Mouse (Mus musculus) right cerebral cortex, postnatal 10 days (tissue): Measurements from ENCODE around the gene Mrpl42.

Experiments used
- DNase-seq, 2 experiments: peaks; one replicate each; pipeline ENCODE4 v3.0.0; 2021; ENCODE audit warnings: low spot score in 2 of 2

Mrpl42 gene

GRCm38 (mm10) chr10:95458050-95458806 lies 43.5 kb downstream of the Mrpl42 start:
- no peak for DNase-seq

- peak in 1 of 2 experiments; percentile 29 for DNase-seq
Measured at GRCm38 (mm10) chr10:95457367-95458049, 44.2 kb downstream of the Mrpl42 start.

GRCm38 (mm10) chr10:95456103-95456502 lies 45.6 kb downstream of the Mrpl42 start:
- no peak for DNase-seq

- DNase-seq: no peak
Measured at GRCm38 (mm10) chr10:95453282-95453681, 48.5 kb downstream of the Mrpl42 start.

GRCm38 (mm10) chr10:95449033-95449432 lies 52.7 kb downstream of the Mrpl42 start:
- no peak for DNase-seq

- DNase-seq: no peak
Measured at GRCm38 (mm10) chr10:95447954-95448353, 53.8 kb downstream of the Mrpl42 start.

GRCm38 (mm10) chr10:95445104-95446056 lies 56.4 kb downstream of the Mrpl42 start:
- DNase-seq: no peak

GRCm38 (mm10) chr10:95442334-95442733 lies 59.4 kb downstream of the Mrpl42 start:
- DNase-seq: no peak

- DNase-seq: no peak
Measured at GRCm38 (mm10) chr10:95440566-95440965, 61.2 kb downstream of the Mrpl42 start.

- DNase-seq: no peak
Measured at GRCm38 (mm10) chr10:95439718-95440339, 61.9 kb downstream of the Mrpl42 start.

GRCm38 (mm10) chr10:95438941-95439340 lies 62.8 kb downstream of the Mrpl42 start:
- DNase-seq: no peak
